Mouse (Mus musculus): ENCODE data around the gene Fgf22.

DNA sequence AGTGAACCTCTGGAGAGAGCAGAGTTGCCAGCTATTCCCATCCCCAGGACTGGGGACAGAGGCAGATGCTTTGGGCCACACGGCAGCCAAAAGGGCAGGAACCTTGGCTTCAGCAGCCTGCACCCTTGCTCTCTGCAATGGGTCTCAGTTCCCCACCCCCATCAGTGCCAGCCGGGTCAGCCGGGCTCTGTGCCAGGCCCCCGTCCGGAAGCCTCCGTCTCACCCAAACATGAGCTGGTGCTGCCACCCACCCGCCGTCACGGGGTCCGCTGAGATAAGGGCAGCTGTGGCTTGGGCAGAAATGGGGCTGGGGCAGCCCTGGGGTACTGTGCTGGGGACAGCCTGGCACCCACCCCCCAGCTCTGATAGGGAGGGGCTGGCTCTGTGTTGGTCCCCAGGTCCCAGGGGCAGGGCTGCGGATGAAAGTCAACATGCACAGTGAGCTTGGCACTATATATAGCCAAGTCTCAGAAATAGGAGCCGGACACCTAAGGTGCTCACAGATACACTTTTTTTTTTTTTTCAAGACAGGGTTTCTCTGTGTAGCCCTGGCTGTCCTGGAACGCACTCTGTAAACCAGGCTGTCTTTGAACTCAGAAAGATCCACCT is 25.4 kb upstream of the Fgf22 start:
- TF ChIP-seq NANOG (IDR thresholded peaks at IDR 0.05; ENCODE audit: borderline replicate concordance, low read length) (no peak), CTCF (conservative IDR thresholded peaks at IDR 0.05; ENCODE audit: low read length) (no peak)
